Mouse (Mus musculus) C2C12 (cell line): ENCODE results near the gene Zmym5.

Source experiments
- CTCF ChIP-seq: IDR thresholded peaks from one replicate; pipeline ENCODE4 v1.5.1; 2011; ENCODE audit not compliant: control insufficient read depth, insufficient read depth, insufficient read length
- FOSL1 ChIP-seq: IDR thresholded peaks from one replicate; pipeline ENCODE4 v1.8.0; 2011; ENCODE audit warnings: mild to moderate bottlenecking, low read length; ENCODE audit not compliant: poor library complexity, insufficient read depth, severe bottlenecking
- MAX ChIP-seq: IDR thresholded peaks from one replicate; pipeline ENCODE4 v1.6.1; 2011; ENCODE audit warnings: mild to moderate bottlenecking, control low read depth
- MYOD1 ChIP-seq: IDR thresholded peaks from one replicate; pipeline ENCODE4 v1.6.1; 2011; ENCODE audit warnings: low read depth; ENCODE audit not compliant: control insufficient read depth, insufficient read length
- MYOG ChIP-seq: IDR thresholded peaks from one replicate; pipeline ENCODE4 v1.6.1; 2011; ENCODE audit not compliant: control insufficient read depth, insufficient read length; ENCODE audit errors: extremely low read depth
- USF1 ChIP-seq: IDR thresholded peaks from one replicate; pipeline ENCODE4 v1.6.1; 2011; ENCODE audit warnings: low read depth, mild to moderate bottlenecking, control low read depth, moderate library complexity

DNA sequence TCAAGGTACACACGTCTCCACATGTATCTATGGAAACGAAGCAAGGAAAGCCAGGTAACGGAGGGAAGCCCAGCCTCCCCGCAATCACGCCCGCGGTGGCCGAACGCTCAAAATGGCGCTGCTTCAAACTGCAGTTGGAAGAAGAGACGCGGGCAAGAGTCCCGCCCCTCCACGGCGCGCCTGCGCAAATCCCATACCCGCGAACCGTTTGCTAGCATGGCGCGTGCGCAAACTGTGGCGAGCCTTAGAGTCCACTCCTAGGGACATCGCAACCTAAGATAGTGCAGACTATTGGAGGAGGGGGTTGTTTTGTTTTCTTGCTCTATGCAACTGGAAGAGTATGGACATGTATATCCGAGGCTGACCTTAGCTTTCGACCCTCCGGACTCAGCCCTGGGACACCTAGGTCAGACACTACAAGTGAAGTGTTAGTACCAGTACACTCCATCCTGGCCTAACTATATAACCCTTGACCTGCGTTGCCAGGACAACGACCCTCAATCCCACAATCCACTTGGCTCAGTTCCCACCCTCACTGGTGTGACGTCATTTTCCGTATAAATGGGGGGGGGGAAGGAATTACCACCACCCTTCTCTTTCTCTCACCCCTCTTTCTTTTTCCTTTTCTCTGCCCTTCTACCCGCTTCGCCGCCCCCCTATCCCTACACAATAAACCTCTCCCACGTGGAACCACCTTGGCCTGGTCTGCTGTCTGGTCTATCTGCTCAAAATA is 33.1 kb downstream of the Zmym5 start, which contains the start of gene Pspc1:
- TF ChIP-seq CTCF, result no peak
- TF ChIP-seq FOSL1, result no peak
- TF ChIP-seq MYOD1, result no peak
- TF ChIP-seq USF1, result no peak
- TF ChIP-seq MYOG, result no peak
- TF ChIP-seq MAX, result no peak
